Mouse (Mus musculus) heart, postnatal 0 days (tissue): ENCODE results near the gene Camta1. TPM values are rescaled to one million over a fixed set of nuclear protein-coding genes. Genes with fewer than 3 reads are reported as not detected.
A peak's percentile ranks its signal among the peaks of the same experiment; 100 is the strongest.

Source experiments
- ATAC-seq: fragments of 200-750 bp; cut with Nextera tagmentation; 2 replicates; pipeline ENCODE4 v1.8.0; 2017; ENCODE audit warnings: low read depth, moderate number of reproducible peaks, moderate library complexity; ENCODE audit not compliant: insufficient read depth
- DNase-seq: peaks from one replicate; pipeline ENCODE4 v3.0.0-alpha.2; 2016; ENCODE audit warnings: low spot score
- H3K27ac ChIP-seq: fragments of 300-500 bp; sonication (generic); 2 replicates; pipeline ENCODE4 v1.5.1; 2014; ENCODE audit warnings: low read depth, mild to moderate bottlenecking
- H3K27me3 ChIP-seq: fragments of 300-500 bp; sonication (generic); 2 replicates; pipeline ENCODE4 v1.6.1; 2014; ENCODE audit warnings: low read length, mixed read lengths; ENCODE audit not compliant: control insufficient read depth, insufficient read depth
- H3K36me3 ChIP-seq: fragments of 300-500 bp; sonication (generic); replicated peaks from 2 replicates; pipeline ENCODE4 v1.6.1; 2014; ENCODE audit warnings: low read length, mixed read lengths; ENCODE audit not compliant: control insufficient read depth, insufficient read depth
- H3K4me1 ChIP-seq: fragments of 300-500 bp; sonication (generic); 2 replicates; pipeline ENCODE4 v1.6.1; 2014; ENCODE audit warnings: antibody characterized with exemption; ENCODE audit not compliant: control insufficient read depth, insufficient read depth
- H3K4me2 ChIP-seq: fragments of 300-500 bp; sonication (generic); 2 replicates; pipeline ENCODE4 v1.6.1; 2014; ENCODE audit warnings: low read depth, mild to moderate bottlenecking, low read length, moderate library complexity
- H3K4me3 ChIP-seq: fragments of 300-500 bp; sonication (generic); 2 replicates; pipeline ENCODE4 v1.5.1; 2014; ENCODE audit warnings: low read depth, low read length
- H3K9ac ChIP-seq: fragments of 300-500 bp; sonication (generic); replicated peaks from 2 replicates; pipeline ENCODE4 v1.6.1; 2014; ENCODE audit warnings: low read depth, low read length, mixed read lengths
- H3K9me3 ChIP-seq: fragments of 300-500 bp; sonication (generic); replicated peaks from 2 replicates; pipeline ENCODE4 v1.6.1; 2016; ENCODE audit warnings: low read length; ENCODE audit not compliant: control insufficient read depth
- CTCF ChIP-seq: IDR thresholded peaks from 2 replicates; pipeline ENCODE4 v1.5.1; 2016; ENCODE audit warnings: antibody characterized with exemption, control low read depth, low read depth
- EP300 ChIP-seq: IDR thresholded peaks from 2 replicates; pipeline ENCODE4 v1.6.1; 2016; ENCODE audit warnings: antibody characterized with exemption, low read depth
- WGBS: fragments of 180-500 bp; shearing (Covaris S2); extraction: QIAGEN DNeasy Blood & Tissue Kit; methylation state at CpG from one replicate; pipeline ENCODE4 v1.1.7; 2014; 5-methylcytosine and 5-hydroxymethylcytosine counted together
- polyA plus RNA-seq: library from polyadenylated mRNA; unstranded; fragments of >200 nt; fragmentation: Nextera tagmentation; extraction: Ambion mirVana; gene quantifications from 2 replicates; pipeline ENCODE4 v1.2.1, GENCODE M21; 2015
- total RNA-seq: library from RNA; depleted of rRNA; stranded (reverse); fragments of >200 nt; gene quantifications from 2 replicates; pipeline ENCODE4 v1.2.3, GENCODE M21; 2014; ENCODE audit warnings: low replicate concordance; rRNA removed

The Camta1 gene
- total RNA-seq, result 72.7 and 739 TPM in 2 replicates
- polyA plus RNA-seq, result 240 and 250 TPM in 2 replicates

DNA sequence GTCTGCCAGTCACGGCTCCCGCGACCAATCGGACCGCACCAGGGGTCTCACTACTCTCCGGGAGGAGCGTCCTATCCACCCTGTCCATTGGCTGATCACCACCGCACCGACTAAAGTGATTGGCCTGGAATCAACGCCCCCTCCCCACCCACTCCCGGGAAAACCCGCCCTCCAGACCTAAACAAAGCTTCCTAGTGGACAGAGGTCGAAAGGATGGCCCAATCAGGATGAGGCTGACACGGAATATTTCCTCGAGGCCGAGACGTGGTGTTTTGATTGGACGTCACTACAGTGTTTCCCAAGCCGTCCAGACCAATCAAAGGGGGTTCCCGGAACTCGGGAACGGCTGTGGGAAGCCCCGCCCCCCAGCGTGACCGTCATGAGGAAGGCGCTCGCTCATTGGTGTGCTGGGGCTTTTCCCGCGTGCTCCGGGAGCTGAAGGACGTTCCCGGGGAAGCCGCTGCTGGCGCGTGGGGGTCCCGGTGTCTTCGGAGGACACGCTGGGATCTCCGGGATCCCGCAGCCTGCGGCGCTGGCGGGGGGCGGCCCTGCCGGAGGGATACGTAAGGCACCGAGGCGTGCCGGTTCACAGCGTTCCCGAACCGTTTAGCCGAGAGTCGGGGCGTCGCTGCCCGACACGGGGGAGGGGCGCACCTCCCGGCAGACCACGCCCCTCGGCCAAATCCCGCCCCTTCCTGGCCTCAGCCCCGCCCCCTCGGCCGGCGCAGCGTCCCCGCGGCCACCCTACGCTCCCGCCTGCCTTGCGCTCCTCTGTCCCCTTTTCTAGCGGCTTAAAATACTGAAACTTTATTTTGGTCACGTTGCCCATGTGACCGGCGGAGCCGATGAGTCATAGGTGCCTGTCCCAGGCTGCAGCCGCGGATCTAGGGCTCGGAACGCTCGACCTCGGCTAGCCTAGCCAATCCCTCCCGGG lies at the start of gene Camta1:
TSS of gene Camta1 (minus strand) at position 71 of the 934 bp plus-strand sequence.
- H3K9me3 ChIP-seq, result no peaks in the 10 kb centered on the region
- under 1% methylated on average over 74 of the region's 85 CpGs for WGBS
- TF ChIP-seq CTCF, result no peak
- peak; percentile 79 for TF ChIP-seq EP300

DNA sequence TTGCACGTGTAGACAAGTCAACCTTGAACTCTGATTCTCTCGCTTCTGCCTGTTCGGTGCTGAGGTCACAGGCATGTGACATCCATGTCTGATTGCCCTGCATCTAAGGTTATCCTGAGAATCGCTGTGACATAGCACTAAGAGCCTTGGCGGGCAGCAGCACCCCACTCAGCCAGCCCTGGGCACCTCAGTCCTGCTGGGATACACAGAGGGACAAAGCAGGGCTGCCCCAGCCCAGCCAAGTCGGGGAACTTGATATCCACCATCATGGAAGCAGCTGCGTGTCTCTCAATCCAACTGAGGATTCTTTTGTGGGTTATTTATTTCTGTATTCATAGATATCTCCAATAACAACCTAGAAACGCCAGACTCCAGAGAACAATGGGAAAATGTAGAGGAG lies 47.1 kb upstream of the Camta1 start:
- WGBS, result 63% methylated on average over 8 of the region's 8 CpGs
- TF ChIP-seq EP300 (no peak), CTCF (no peak)
- no peak for ATAC-seq

More for the DNA sequence above, at the start of gene Camta1:
- Histone ChIP-seq H3K9ac (peak within 1 kb of the TSS; percentile 96), H3K36me3 (peaks cover 4% of the 10 kb centered on the region; the same call in 1 of the 2 replicates), H3K4me1 (peaks cover 23% of the 10 kb centered on the region), H3K4me3 (peak within 1 kb of the TSS; percentile 95), H3K27me3 (peaks cover 2% of the 10 kb centered on the region; the same call in 1 of the 2 replicates), H3K4me2 (peak within 1 kb of the TSS; percentile 92), H3K27ac (peak within 1 kb of the TSS; percentile 99)
- peak; percentile 100 for DNase-seq
- ATAC-seq, result peak; percentile 91

DNA sequence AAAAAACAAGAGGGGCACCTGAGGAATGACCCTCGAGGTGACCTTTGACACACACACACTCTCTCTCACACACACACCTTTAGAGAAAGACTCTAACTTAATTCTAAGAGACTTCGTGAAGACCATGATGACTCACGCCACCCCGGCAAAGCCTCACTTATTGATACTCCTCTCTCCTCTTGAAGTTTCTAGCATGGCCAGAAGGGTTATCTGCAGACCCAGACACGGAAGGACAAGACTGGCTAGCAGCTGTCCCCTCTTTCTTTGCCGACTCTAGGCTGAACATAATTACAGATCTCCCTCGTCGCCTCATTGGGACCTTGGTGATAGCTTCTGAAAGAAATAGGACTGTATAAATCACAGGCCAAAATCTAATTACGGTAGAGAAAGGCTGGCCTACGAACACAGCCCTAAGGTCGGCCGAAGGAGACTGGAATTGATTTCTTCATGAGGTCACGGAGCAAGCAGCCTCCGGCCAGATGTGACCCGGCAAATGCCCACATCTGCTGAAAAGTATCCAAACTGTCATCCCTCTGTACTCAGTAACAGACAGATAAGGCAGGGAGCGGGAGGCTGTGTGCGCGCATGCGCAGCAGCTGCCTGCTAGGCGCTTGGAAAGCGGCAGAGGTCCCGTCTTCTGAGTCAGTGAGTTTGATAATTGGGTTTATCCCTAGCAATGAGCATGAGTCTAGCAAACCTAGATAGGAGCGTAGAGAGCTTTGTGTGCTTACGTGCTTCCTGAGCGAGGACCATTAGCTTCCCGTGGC lies 46.1 kb upstream of the Camta1 start:
- Histone ChIP-seq H3K9ac (no peak overlapping the region), H3K36me3 (no peaks in the 10 kb centered on the region), H3K27me3 (no peaks in the 10 kb centered on the region), H3K4me1 (peaks cover 21% of the 10 kb centered on the region), H3K4me2 (peak overlapping the region; percentile 0; the same call in 1 of the 2 replicates), H3K27ac (no peak overlapping the region), H3K4me3 (no peak overlapping the region), H3K9me3 (no peaks in the 10 kb centered on the region)
- ATAC-seq (no peak), DNase-seq (no peak)
- WGBS, result 57% methylated on average over 26 of the region's 26 CpGs
- TF ChIP-seq EP300, result no peak
- no peak for TF ChIP-seq CTCF

More for the DNA sequence above, 47.1 kb upstream of the Camta1 start:
- Histone ChIP-seq H3K4me2 (no peak overlapping the region), H3K4me3 (no peak overlapping the region), H3K36me3 (no peaks in the 10 kb centered on the region), H3K27me3 (no peaks in the 10 kb centered on the region), H3K4me1 (peaks cover 11% of the 10 kb centered on the region), H3K9me3 (no peaks in the 10 kb centered on the region), H3K27ac (no peak overlapping the region), H3K9ac (no peak overlapping the region)
- no peak for DNase-seq

DNA sequence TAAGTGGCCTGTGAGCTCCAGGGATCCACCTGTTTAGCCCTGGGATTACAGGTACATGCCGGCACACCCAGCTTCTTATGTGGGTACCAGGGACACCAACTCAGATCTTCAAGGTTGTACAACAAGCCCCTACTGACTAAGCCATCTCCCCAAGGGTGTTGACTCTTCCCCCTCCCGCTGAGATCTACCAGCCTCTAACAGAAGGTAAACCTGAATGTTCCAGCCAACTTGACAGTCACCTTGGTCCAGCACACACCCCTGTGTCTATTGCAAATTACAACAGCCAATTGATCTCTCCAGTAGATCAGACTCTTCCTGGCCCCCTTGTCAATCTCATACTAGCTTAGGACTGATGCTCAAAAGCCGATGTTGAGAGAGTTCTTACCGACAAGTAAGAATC lies 43.9 kb upstream of the Camta1 start:
- Histone ChIP-seq H3K4me2 (no peak overlapping the region), H3K4me1 (peaks cover 30% of the 10 kb centered on the region), H3K9me3 (no peaks in the 10 kb centered on the region), H3K27ac (no peak overlapping the region), H3K27me3 (no peaks in the 10 kb centered on the region), H3K36me3 (no peaks in the 10 kb centered on the region), H3K9ac (no peak overlapping the region), H3K4me3 (no peak overlapping the region)
- no peak for TF ChIP-seq CTCF
- TF ChIP-seq EP300, result no peak
- no peak for ATAC-seq
- DNase-seq, result no peak
- 74% methylated on average over 4 of the region's 4 CpGs for WGBS

DNA sequence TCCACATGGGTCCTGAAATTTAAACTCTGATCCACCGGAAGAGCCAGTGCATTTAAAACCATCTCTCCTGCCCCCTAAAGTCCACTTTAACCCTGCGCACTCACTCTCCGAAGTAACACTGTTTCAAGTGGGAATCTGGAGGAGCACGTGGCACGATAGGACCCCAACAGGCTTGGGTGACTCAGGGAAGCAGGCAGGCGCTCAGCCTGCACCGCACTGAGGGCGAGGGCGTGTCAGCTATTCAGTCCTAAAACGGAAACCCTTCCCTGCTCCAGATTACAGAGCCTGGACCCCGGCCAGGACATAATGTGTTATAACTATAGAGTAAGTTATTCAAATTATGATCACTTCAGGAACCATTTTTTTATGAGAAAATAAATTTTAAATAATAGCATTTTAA lies 42.4 kb upstream of the Camta1 start:
- H3K4me1 ChIP-seq, result peaks cover 30% of the 10 kb centered on the region
- no peaks in the 10 kb centered on the region for H3K27me3 ChIP-seq
- TF ChIP-seq CTCF (0 out of 2 replicates have a peak, but pooled peaks have one; percentile 4), EP300 (no peak)
- H3K36me3 ChIP-seq, result no peaks in the 10 kb centered on the region
- H3K4me2 ChIP-seq, result no peak overlapping the region
- H3K27ac ChIP-seq, result peak overlapping the region; percentile 30
- H3K9me3 ChIP-seq, result no peaks in the 10 kb centered on the region
- no peak overlapping the region for H3K9ac ChIP-seq
- 13% methylated on average over 11 of the region's 11 CpGs for WGBS
- no peak overlapping the region for H3K4me3 ChIP-seq
- ATAC-seq, result peak; percentile 22; the same call in 1 of the 2 replicates
- peak; percentile 72 for DNase-seq
